Mouse (Mus musculus) c-Kit-positive CD71-negative TER-119-negative erythroid progenitor cells, embryonic 14.5 days (primary cell): ENCODE measurements around the gene Llgl2.

Source experiments
- DNase-seq: peaks from one replicate; pipeline ENCODE4 v3.0.0-alpha.2; 2013; ENCODE audit warnings: low read depth

Gene Llgl2

DNA sequence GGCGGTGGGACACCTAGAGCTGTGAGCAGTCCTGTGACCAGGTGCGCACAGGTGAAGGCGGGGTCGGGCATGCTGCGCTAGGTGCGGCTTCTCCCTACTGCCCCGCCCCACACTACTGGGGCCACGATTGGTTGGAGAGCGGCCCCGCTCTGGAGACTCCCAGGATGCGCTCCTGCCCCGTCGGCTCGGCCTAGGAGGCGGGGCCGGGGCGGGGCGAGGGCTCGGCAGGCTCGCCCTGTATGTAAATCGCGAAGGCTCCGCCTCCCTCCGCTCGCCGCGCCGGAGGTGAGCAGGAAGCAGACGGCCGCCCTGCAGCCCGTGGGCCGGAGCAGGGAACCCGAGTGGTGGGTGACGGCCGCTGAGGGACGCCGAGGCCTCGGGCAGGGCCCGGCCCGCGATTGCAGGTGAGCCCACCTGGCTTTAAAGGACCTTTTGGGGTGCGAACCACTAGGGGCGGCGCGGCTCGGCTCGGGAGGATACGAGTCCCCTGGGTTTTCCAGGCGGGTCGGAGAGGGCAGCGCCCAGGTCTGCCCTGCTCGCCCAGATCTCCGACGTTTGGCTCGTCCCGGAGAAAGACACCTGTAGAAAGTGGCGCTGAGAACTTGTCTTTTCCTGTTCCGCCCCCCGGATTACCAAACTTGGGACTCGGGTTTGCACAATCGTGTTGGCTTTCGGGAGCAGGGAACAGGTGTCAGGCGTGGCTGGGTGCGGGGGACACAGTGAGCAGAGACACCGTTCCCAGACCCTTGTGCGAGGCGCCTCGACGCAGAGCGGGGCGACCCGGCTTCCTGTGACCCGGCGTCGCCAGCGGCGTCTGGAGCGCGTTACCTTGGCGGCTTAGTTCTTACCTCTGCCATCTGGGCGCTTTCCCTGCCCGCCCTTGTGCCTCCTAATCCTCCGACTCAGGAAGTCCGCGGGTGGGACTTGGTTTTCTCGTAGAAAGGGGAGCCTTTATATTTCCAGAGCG is at the start of gene Llgl2:
Llgl2 (plus strand) TSS at position 276 of the 967 bp plus-strand sequence.
- DNase-seq, result peak; percentile 86

DNA sequence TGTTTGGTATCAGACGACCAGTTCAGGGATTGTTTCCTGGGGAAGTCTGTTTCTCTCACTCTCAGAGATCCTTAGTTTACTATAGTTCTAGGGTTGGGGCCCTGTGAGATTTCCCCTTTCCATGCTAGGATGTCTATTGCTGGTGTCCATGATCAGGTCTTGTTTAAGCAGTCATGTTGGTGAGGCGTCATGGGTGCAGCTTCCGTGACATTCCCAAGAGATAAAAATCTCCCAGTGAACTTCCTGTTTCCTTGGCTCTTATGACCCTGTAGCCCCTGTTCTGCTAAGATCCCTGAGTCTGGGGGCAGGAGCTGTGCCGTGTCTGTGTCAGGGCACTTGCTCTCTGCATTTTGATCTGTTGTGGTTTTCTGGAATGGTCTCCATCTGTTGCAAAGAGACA is 49.2 kb upstream of the Llgl2 start:
- DNase-seq, result no peak

DNA sequence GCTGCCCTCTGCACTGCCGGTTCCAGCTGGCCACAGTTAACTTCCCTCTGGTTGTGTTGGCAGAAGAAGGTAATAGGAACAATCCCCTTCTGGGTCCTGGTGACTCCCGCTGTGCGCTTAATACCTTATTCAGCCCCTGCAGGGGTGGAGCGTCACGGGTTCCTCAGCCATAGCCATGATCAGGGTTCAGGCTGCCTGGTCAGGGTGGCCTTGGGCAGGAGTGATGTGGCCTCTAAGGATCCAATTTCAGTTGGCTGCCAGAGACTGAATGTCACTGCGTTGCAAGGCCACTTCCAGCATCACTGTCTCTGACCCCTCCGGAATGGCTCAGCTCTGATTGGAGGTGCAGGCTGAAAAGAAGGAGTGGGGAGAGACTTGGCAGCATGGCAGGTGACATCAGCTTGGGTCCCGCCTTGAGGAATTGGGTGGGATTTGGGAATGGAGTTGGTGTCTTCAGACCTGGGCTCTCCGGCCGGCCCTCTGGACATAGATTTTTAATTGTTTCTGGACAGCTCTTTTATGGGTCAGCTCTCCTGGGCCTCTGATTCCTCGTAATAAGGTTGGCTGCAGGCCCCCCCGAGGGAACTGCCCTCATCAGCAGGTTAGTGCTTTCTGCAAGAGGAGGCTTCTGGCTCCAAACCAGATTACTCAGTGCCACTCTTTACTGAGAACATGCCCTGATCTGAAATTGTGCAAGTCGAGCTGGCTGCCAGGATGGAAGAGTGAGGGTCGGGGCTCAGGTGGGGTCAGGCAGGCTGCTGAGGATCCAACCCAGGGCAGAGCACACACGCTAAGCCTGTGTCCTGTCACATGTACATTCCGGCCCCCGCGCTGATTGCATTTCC is 47.8 kb upstream of the Llgl2 start:
- DNase-seq, result no peak

DNA sequence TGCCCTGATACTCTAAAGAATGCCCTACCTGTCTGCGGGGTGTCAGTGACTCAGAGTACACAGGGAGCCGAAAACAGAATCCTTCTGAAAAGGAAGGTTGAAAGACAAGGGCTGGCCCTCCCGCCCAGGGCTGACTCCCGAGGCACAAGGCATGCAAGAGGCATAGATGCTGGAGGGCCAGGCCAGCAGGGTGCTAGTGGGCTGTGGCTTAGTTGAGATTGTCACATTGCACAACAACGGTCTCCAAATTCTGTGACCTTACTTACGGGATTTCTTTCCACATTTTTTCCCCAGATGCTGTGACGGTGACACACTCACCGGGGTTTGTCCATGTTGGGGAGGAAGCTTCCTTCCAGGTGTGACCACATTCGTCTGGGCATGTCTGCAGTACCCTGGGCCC is 46.9 kb upstream of the Llgl2 start:
- DNase-seq, result no peak

DNA sequence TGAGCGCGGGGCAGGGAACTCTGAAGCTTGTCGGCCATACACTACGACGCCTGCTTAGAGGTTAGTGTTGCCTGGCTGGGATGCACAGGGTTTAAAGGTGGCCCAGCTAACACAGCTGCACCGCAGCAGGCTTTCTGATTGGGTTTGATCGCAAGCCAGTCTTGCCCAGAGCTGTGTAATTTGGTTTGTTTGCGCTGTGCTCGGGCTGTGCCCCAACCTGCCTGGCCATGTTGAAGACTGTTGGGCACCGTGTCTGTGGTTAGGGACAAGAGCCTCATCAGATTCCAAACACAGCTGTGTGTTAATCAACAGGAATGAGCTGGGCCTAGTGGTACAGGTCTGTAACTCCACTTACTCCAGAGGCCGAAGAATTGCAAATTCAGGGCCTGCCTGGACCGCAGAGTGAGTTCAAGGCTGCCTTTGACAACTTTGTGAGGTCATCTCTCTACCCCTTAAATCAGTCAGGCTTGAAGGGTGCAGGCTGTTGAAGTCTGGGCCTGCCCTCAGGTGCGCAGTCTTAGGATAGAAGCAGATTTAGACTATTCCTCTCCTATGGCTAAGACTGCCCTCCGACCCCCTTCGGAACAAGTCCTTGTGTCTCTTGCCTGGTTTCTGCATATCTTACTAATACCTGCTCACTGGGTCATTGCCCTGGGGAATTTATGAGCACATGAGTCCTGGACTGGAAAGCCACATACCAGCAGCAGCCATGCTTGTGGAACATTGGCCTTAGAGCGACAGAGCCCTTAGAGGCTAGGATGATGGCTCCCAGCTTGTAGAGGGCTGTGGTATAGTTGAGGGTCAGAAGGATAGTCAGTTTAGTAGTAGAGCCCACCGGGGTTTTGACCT is 46.1 kb upstream of the Llgl2 start:
- no peak for DNase-seq

DNA sequence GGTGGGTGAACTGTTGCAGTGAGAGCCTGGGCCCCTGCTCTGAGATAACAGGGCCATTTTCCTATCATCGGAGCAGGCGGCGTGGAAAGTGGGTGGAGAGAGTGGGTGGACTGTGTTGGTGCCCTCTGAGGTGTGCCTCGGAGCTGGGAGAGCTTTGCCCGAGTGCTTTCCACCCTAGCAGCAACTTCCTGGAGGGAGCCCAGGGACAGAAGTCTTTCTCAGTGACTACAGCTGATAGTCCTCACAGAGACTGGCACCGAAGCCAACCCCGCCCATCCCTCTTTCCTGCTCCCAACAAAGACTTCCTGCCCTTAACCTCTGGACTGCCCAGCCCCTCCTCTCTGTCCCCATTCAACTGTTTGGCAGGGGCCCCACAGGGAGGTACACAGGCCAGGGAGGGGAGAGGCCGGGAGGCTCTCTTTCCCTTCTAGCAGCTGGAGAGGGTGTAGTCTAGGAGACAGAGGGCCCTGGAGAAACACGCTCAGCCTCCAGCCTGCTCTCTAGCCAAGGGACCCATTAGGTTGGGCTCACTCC is 44.7 kb upstream of the Llgl2 start:
- DNase-seq, result no peak

DNA sequence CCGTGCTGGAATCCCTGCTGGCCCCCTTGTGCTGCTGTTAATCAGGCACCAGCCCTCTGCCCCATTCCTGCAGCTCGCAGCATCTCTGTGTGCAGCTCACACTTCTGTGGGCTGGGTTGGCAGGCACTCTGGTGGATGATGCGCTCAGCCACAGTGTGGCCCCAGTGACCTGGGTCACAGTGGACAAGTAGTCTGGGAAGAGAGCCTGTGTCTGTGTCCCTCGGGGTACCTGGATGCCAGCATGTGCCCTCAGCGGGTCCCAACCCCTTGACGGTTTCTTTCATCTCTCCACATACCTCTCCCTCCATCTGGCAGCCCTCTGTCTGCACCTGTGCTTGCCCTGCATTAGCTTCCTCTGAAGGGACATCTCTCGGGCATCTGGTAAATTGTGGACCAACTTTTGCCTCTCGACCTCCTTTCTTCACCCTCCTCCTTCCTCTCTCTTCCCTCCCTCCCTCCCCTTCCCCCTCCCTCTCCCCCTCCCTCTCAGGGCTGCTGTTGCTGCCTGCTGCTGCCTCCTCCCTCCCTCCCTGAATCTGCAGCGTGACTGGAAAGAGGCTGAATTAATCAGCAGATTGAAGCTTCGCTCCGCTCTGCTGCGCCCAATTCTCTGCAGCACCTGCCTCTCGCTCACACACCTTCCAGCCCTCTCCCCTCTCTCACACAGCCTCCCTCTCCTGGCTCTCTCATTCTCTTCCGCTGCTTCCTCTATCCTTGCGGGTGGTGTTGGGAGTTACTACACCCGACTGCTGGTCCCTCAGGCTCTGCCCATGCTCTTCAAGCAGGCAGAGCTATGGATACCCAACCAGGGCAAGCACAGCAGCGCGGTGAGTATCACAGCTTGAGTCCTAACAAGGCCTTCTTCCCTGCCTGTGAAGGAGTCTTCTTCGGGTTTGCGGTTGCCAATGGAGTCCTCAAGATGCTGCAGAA is 43.4 kb upstream of the Llgl2 start:
- DNase-seq, result no peak

DNA sequence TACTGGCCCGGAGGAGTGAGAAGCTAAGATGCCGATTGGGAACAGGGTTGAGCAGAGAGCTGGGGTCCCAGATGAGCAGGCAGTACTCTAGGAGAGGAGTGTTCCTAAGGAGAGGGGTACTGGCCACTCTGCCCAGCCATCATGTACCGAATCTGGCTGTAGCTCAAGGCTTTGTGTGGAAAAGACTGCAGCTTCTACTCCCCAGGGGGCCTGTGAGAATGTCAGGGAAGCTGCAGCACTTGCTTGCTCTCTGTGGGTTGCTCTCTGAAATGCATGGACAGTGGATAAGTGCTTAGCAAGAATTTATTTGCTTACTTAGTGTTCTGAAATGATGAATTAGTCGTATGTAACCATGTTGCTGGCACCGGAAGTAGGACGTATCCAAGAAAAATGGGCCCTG is 37.4 kb upstream of the Llgl2 start:
- no peak for DNase-seq

DNA sequence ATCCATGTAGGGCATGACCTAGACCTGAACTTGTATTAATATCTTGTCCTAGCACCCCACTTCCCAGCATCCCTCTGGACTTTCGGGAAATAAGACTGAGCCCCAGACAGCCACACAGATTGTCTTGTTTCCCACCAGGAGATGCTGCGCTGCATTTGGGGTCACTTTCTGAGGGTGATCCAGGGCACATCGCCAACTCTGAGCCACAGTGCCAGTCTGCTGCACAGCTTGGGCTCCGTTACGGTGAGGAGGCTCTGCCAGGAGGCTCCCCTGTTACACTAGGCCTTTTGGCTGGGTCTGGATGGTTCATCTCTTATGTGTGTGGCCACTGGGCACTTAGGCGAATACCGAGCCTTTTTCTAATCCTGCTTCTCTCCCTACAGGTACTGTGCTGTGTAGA is 34.1 kb upstream of the Llgl2 start:
- DNase-seq, result no peak

DNA sequence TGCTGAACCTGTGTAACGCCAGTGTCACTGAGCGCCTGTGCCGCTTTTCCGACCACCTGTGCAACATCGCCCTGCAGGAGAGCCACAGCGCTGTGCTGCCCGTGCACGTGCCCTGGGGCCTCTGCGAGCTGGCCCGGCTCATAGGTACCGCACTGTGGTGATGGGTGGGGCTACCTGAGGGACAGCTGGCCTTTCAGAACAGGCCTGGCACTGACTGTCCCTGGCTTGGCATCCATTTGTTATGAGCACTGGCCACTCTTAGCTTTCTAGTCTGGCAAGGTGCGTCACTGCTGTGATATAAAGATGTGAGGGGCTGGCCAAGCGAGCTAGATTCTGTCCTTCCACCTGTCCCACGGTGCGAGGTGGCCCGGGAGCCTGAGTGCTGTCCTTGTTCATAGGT is 31.9 kb upstream of the Llgl2 start:
- DNase-seq, result no peak

DNA sequence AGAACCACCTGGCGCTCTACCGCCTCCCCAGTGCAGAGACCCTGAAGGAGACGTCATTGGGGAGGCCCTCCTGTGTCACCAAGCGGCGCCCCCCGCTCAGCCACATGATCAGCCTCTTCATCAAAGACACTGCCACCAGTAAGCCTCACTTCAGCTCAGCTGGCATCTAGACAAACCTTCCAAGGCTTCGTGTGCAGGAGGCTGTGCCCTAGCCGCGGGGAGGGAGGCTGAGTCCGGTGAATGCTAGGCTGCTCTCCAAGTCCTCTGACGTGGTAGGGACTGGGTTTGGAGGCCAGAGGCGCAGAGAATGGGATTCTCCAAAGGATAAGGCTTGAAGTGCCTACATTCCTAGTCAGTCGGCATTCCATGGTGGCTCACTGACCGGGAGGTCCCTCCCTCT is 31.5 kb upstream of the Llgl2 start:
- DNase-seq, result no peak

DNA sequence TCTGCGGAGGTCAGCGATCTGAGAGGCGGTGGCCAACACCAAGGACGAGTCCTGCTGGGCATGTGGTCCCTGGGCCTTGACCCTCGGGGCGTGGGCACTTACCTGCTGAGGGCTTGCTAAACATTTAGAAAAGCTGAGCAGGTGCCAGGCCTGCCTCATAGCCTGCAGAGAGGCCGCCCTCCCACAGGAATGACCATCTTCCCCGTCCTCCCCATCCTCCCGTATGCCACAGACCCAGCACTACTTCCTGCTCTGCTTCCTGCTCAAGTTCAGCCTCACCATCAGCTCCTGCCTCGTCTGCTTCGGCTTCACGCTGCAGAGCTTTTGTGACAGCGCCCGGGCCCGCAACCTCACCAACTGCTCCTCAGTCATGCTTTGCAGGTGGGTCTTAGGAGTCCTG is 27.0 kb upstream of the Llgl2 start:
- DNase-seq, result no peak

DNA sequence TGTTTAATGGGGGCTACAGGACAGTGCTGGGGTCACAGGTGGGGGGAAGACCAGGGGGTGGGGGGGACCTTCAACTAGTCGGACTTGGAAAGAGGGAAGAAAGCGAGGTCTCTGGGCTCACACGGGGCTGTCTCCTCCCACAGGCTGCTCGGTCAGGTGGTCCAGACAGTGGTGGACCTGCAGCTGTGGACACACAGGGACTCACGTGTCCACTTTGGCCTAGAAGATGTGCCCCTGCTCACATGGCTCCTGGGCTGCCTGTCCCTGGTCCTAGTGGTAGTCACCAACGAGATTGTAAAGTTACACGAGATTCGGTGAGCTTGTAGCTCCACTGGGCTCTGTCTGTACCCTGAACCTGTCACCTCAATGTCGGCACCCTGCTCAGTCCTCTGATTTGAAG is 26.2 kb upstream of the Llgl2 start:
- DNase-seq, result no peak

DNA sequence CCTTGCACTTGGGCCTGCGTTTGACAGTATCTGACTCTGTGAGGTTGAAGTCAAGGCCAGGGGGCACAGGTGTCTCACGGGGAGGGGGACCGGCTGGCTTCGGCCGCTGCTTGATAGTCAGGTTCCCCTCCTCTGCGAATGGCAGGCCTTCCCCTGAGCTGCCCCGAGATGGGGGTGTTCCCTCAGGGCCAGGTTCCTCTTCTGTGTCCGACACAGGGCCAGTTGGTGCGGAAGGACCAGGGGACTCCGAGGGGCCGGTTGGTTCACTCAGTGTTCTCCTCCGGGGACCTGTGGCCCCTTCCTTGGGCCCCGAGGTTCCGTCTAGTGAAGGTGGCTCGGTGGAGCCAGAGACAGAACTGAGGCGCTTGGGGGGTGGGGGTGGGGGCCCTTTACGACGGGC is 22.9 kb upstream of the Llgl2 start:
- DNase-seq, result no peak

DNA sequence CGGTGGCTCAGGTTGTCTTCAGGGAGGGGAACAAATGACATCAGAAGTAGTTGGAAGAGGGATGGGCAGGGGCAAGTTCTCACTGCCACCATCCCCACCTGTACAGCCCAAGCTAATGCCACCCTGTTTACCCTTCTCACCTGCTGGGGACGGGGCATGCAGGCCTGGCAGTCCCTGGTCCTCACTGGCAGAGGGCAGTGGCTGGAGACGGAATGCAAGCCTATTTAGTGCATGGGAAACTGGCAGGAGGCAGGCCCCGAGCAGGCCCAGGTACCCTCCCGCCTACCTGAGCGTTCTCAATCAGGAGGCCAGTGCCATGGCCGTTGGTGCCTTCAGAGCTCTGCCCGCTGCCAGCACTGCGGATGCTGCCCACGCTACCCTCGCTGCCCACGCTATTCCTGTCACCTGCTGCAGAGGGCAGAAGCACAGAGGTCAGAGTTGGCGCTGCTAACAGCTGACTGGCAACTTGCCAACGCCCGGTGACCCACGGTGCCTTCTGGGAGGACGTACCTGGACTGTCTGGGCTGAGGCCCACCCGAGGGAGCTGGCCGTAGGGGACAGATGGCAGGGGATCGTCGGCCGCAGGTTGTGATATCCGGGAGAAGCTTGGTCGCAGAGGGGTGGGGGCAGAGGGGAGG is 20.7 kb upstream of the Llgl2 start:
- no peak for DNase-seq

DNA sequence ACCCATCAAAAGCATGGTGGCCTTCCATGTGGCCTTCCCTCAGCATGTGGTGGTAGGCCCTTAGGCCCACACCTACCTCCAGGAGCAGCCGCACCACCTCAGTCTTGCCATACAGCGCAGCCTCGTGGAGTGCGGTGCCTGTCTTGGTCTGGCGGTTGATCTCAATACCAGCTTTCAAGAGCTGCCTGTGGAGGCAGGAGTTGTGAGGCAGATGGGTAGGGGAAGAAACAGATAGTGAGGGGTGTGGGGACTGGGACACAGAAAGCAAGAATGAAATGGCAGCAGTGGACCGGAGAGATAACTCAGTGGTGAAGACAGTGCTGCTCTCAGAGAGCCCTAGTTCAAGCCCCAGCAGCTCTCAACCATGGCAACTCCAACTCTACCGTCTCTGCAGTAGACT is 18.8 kb upstream of the Llgl2 start:
- DNase-seq, result no peak

DNA sequence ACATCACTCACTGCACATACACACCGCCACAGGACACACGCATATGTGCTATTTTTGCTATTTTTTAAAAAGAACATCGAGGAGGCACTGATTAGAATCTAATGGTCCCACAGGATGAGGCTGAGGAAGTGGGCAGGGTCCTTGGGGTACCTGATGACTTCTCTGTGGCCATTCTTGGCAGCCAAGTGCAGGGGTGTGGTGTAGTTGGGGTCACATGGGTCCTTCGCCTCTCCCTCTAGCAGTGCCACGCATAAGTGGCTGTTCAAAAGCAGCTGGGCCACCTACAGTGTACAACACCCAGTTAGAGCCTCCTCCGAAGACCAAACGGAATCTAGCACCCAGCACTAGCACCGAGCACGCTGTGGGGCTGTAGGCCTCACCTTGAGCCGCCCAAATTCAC is 17.7 kb upstream of the Llgl2 start:
- DNase-seq, result no peak

DNA sequence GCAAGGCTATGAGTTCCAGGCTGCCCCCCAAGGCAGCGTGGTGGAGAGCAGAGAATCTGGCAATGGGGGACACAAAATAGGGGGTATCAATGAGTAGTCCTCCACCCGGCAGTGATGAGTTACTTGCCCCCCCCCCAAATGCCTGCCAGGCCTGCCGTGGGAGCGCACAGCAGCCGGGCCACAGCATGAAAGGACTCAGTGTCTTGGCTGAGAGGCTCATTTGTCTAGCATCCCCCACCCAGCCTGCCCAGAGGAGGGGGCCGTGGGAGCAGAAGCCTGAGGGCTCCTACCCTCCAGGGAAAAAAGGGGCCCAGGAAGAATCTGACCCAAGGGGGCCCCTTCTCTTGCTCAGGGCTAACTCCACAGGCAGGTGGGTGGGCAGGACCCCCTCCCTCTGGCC is 16.5 kb upstream of the Llgl2 start:
- no peak for DNase-seq

DNA sequence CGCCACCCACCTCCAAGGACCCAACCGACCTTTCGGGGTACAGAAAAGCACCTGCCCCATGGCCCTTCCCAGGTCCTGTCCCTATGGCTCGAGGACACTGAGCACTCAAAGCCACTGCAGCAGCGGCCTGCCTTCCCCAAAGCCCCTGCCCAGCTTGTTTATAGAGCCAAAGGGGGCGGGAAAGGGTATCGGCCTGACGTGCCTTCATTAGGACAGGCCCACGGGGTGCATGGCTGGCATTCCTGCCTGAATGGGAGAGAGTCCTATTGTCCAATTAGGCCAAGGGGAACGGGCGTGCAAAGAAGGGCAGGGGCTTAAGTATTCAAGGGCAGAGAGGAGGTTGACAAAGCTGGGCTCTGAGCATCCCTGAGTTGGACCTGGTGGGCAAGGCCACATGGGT is 15.9 kb upstream of the Llgl2 start:
- no peak for DNase-seq

DNA sequence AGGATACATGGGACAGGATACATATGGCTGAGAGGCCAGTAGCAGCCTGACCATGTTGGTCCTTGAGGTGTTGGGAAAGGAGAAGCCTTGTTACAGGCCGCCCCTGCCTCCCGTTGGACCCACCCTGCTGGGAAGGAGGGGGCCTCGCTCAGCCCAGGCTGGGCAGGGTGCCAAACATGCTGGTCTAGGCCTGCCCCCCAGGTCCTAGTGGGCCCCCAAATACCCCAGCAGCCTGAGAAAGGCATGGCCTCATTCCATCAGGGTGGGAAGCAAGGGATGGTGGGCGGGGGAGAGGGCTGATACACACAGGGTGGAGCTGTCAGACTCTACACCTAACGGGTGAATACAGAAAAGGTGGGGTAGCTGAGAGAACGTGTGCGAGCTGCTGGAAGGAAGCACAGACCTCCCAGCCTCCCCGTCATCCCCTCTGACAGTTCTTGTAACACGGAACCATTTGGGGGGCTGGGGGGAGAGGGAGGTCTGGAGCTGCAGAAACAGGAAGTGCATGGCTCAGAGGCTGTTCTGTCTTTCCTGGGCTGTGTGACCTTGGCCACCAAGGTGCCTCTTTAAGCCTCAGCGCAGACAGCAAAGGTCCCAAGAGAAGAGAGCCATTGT is 15.0 kb upstream of the Llgl2 start:
- DNase-seq, result no peak
